Mouse (Mus musculus) mesoderm, embryonic 11.5 days (tissue): ENCODE data around the gene Atf1.
A peak's percentile ranks its signal among the peaks of the same experiment; 100 is the strongest.
"Not testable (repeated sequence)": the region's sequence is repeated elsewhere in the genome, so short reads cannot be mapped to it uniquely, and the experiment has no call there.

Experiments used
- DNase-seq: peaks from one replicate; pipeline ENCODE4 v3.0.0-alpha.2; 2012; ENCODE audit warnings: low read depth, low spot score

Gene Atf1

GRCm38 (mm10) chr15:100258646-100259425 is 31.2 kb downstream of the Atf1 start:
- no peak for DNase-seq

- DNase-seq: not testable (repeated sequence)
These were observed 32.7 kb downstream of the Atf1 start for GRCm38 (mm10) chr15:100260351-100260750.

- peak; percentile 13 for DNase-seq
These were observed 35.8 kb downstream of the Atf1 start for GRCm38 (mm10) chr15:100263246-100263905.

- no peak for DNase-seq
These were observed 38.1 kb downstream of the Atf1 start for GRCm38 (mm10) chr15:100265586-100266325.

- no peak for DNase-seq
These were observed 41.3 kb downstream of the Atf1 start for GRCm38 (mm10) chr15:100268916-100269315.

- DNase-seq: no peak
These were observed 42.2 kb downstream of the Atf1 start for GRCm38 (mm10) chr15:100269776-100270175.

GRCm38 (mm10) chr15:100270609-100271008 is 43.0 kb downstream of the Atf1 start:
- not testable (repeated sequence) for DNase-seq

GRCm38 (mm10) chr15:100271411-100271810 is 43.8 kb downstream of the Atf1 start:
- DNase-seq: no peak

GRCm38 (mm10) chr15:100273791-100274308 is 46.2 kb downstream of the Atf1 start:
- DNase-seq: not testable (repeated sequence)

- DNase-seq: no peak
These were observed 47.4 kb downstream of the Atf1 start for GRCm38 (mm10) chr15:100274790-100275559.

GRCm38 (mm10) chr15:100276403-100276802 is 48.8 kb downstream of the Atf1 start:
- no peak for DNase-seq

- no peak for DNase-seq
These were observed 50.0 kb downstream of the Atf1 start for GRCm38 (mm10) chr15:100277586-100277985.

GRCm38 (mm10) chr15:100280626-100281025 is 53.0 kb downstream of the Atf1 start, which contains the start of gene Tmprss12:
Gene Tmprss12 (plus strand): TSS chr15:100280837.
- no peak for DNase-seq

- no peak for DNase-seq
These were observed 61.4 kb downstream of the Atf1 start for GRCm38 (mm10) chr15:100288980-100289379.

- DNase-seq: no peak
These were observed 63.2 kb downstream of the Atf1 start for GRCm38 (mm10) chr15:100290858-100291257.

GRCm38 (mm10) chr15:100292326-100292725 is 64.7 kb downstream of the Atf1 start:
- no peak for DNase-seq

GRCm38 (mm10) chr15:100297856-100298255 is 70.2 kb downstream of the Atf1 start:
- no peak for DNase-seq

- no peak for DNase-seq
These were observed 72.9 kb downstream of the Atf1 start for GRCm38 (mm10) chr15:100300499-100300898.

- DNase-seq: no peak
These were observed 73.9 kb downstream of the Atf1 start for GRCm38 (mm10) chr15:100301556-100301955.

GRCm38 (mm10) chr15:100303428-100304018 is 75.9 kb downstream of the Atf1 start:
- no peak for DNase-seq
